Mouse (Mus musculus): ENCODE measurements around the gene Map3k1. TPM values are rescaled to one million over a fixed set of nuclear protein-coding genes. Genes with fewer than 3 reads are reported as not detected.

The Map3k1 gene
- polyA plus RNA-seq, 1 experiment from 2014 or later: 13.9 TPM

GRCm38 (mm10) chr13:111777179-111777578, 31.6 kb downstream of the Map3k1 start:
- peaks cover 42% of the 10 kb centered on the region for H3K36me3 ChIP-seq (replicated peaks)
- no peak overlapping the region for H3K27ac ChIP-seq
- H3K27me3 ChIP-seq (ENCODE audit: poor library complexity, severe bottlenecking): no peaks in the 10 kb centered on the region
- WGBS: 79% methylated on average over 7 of the region's 7 CpGs
- H3K4me3 ChIP-seq: no peak overlapping the region
- H3K4me1 ChIP-seq: peaks cover 11% of the 10 kb centered on the region
- no peak for DNase-seq (ENCODE audit: extremely low spot score, low spot score)
- H3K9me3 ChIP-seq: no peaks in the 10 kb centered on the region

GRCm38 (mm10) chr13:111772075-111772474, 36.7 kb downstream of the Map3k1 start:
- Histone ChIP-seq H3K27ac (no peak overlapping the region), H3K4me1 (peaks cover 3% of the 10 kb centered on the region; the same call in 1 of the 2 replicates), H3K4me3 (no peak overlapping the region), H3K36me3 (replicated peaks) (peaks cover 82% of the 10 kb centered on the region), H3K27me3 (ENCODE audit: poor library complexity, severe bottlenecking) (no peaks in the 10 kb centered on the region), H3K9me3 (no peaks in the 10 kb centered on the region)
- 96% methylated on average over 8 of the region's 8 CpGs for WGBS
- no peak for DNase-seq (ENCODE audit: extremely low spot score, low spot score)

- peaks cover 91% of the 10 kb centered on the region for H3K36me3 ChIP-seq (replicated peaks)
- H3K9me3 ChIP-seq: no peaks in the 10 kb centered on the region
- H3K27me3 ChIP-seq (ENCODE audit: poor library complexity, severe bottlenecking): no peaks in the 10 kb centered on the region
- H3K4me3 ChIP-seq: no peak overlapping the region
- no peaks in the 10 kb centered on the region for H3K4me1 ChIP-seq
- H3K27ac ChIP-seq: no peak overlapping the region
- WGBS: 62% methylated on average over 7 of the region's 7 CpGs
- DNase-seq (ENCODE audit: extremely low spot score, low spot score): no peak
These were observed 37.6 kb downstream of the Map3k1 start for GRCm38 (mm10) chr13:111771232-111771631.

GRCm38 (mm10) chr13:111770776-111771175, 38.0 kb downstream of the Map3k1 start:
- H3K4me1 ChIP-seq: no peaks in the 10 kb centered on the region
- H3K9me3 ChIP-seq: no peaks in the 10 kb centered on the region
- no peak overlapping the region for H3K27ac ChIP-seq
- H3K36me3 ChIP-seq (replicated peaks): peaks cover 92% of the 10 kb centered on the region
- no peak for DNase-seq (ENCODE audit: extremely low spot score, low spot score)
- 93% methylated on average over 9 of the region's 9 CpGs for WGBS
- H3K4me3 ChIP-seq: no peak overlapping the region
- H3K27me3 ChIP-seq (ENCODE audit: poor library complexity, severe bottlenecking): no peaks in the 10 kb centered on the region

- Histone ChIP-seq H3K27me3 (ENCODE audit: poor library complexity, severe bottlenecking) (no peaks in the 10 kb centered on the region), H3K36me3 (replicated peaks) (peaks cover 100% of the 10 kb centered on the region), H3K9me3 (no peaks in the 10 kb centered on the region), H3K4me1 (no peaks in the 10 kb centered on the region), H3K27ac (no peak overlapping the region), H3K4me3 (no peak overlapping the region)
- WGBS: 96% methylated on average over 12 of the region's 12 CpGs
- DNase-seq (ENCODE audit: extremely low spot score, low spot score): no peak
These were observed 46.3 kb downstream of the Map3k1 start for GRCm38 (mm10) chr13:111762526-111762925.

- no peak overlapping the region for H3K27ac ChIP-seq
- no peak overlapping the region for H3K4me3 ChIP-seq
- no peaks in the 10 kb centered on the region for H3K4me1 ChIP-seq
- no peaks in the 10 kb centered on the region for H3K27me3 ChIP-seq (ENCODE audit: poor library complexity, severe bottlenecking)
- WGBS: 94% methylated on average over 6 of the region's 6 CpGs
- no peak for DNase-seq (ENCODE audit: extremely low spot score, low spot score)
- peaks cover 100% of the 10 kb centered on the region for H3K36me3 ChIP-seq (replicated peaks)
- peaks cover 7% of the 10 kb centered on the region; the same call in 1 of the 2 replicates for H3K9me3 ChIP-seq
These were observed 51.8 kb downstream of the Map3k1 start for GRCm38 (mm10) chr13:111756986-111757385.

GRCm38 (mm10) chr13:111755937-111756336, 52.9 kb downstream of the Map3k1 start:
- Histone ChIP-seq H3K4me1 (no peaks in the 10 kb centered on the region), H3K27me3 (ENCODE audit: poor library complexity, severe bottlenecking) (no peaks in the 10 kb centered on the region), H3K4me3 (no peak overlapping the region), H3K9me3 (peaks cover 7% of the 10 kb centered on the region; the same call in 1 of the 2 replicates), H3K36me3 (replicated peaks) (peaks cover 100% of the 10 kb centered on the region), H3K27ac (no peak overlapping the region)
- WGBS: 95% methylated on average over 15 of the region's 15 CpGs
- no peak for DNase-seq (ENCODE audit: extremely low spot score, low spot score)

GRCm38 (mm10) chr13:111755377-111755776, 53.4 kb downstream of the Map3k1 start:
- Histone ChIP-seq H3K9me3 (peaks cover 7% of the 10 kb centered on the region; the same call in 1 of the 2 replicates), H3K27ac (no peak overlapping the region), H3K4me1 (no peaks in the 10 kb centered on the region), H3K36me3 (replicated peaks) (peaks cover 100% of the 10 kb centered on the region), H3K4me3 (no peak overlapping the region), H3K27me3 (ENCODE audit: poor library complexity, severe bottlenecking) (no peaks in the 10 kb centered on the region)
- no peak for DNase-seq (ENCODE audit: extremely low spot score, low spot score)
- 97% methylated on average over 18 of the region's 18 CpGs for WGBS

- no peak for DNase-seq (ENCODE audit: extremely low spot score, low spot score)
- 96% methylated on average over 6 of the region's 6 CpGs for WGBS
- no peaks in the 10 kb centered on the region for H3K4me1 ChIP-seq
- peaks cover 100% of the 10 kb centered on the region for H3K36me3 ChIP-seq (replicated peaks)
- no peaks in the 10 kb centered on the region for H3K27me3 ChIP-seq (ENCODE audit: poor library complexity, severe bottlenecking)
- H3K4me3 ChIP-seq: no peak overlapping the region
- H3K27ac ChIP-seq: no peak overlapping the region
- peaks cover 7% of the 10 kb centered on the region; the same call in 1 of the 2 replicates for H3K9me3 ChIP-seq
These were observed 55.5 kb downstream of the Map3k1 start for GRCm38 (mm10) chr13:111753321-111753720.

- Histone ChIP-seq H3K9me3 (no peaks in the 10 kb centered on the region), H3K36me3 (replicated peaks) (peaks cover 58% of the 10 kb centered on the region), H3K27me3 (ENCODE audit: poor library complexity, severe bottlenecking) (no peaks in the 10 kb centered on the region), H3K4me3 (no peak overlapping the region), H3K27ac (no peak overlapping the region), H3K4me1 (no peaks in the 10 kb centered on the region)
- WGBS: 94% methylated on average over 28 of the region's 28 CpGs
- no peak for DNase-seq (ENCODE audit: extremely low spot score, low spot score)
These were observed 60.3 kb downstream of the Map3k1 start for GRCm38 (mm10) chr13:111748301-111749062.

GRCm38 (mm10) chr13:111746831-111747230, 62.0 kb downstream of the Map3k1 start:
- no peak for DNase-seq (ENCODE audit: extremely low spot score, low spot score)
- H3K27ac ChIP-seq: no peak overlapping the region
- peaks cover 41% of the 10 kb centered on the region for H3K36me3 ChIP-seq (replicated peaks)
- no peak overlapping the region for H3K4me3 ChIP-seq
- 95% methylated on average over 5 of the region's 5 CpGs for WGBS
- H3K27me3 ChIP-seq (ENCODE audit: poor library complexity, severe bottlenecking): no peaks in the 10 kb centered on the region
- no peaks in the 10 kb centered on the region for H3K4me1 ChIP-seq
- H3K9me3 ChIP-seq: no peaks in the 10 kb centered on the region

GRCm38 (mm10) chr13:111745216-111745615, 63.6 kb downstream of the Map3k1 start:
- no peaks in the 10 kb centered on the region for H3K4me1 ChIP-seq
- no peaks in the 10 kb centered on the region for H3K27me3 ChIP-seq (ENCODE audit: poor library complexity, severe bottlenecking)
- DNase-seq (ENCODE audit: extremely low spot score, low spot score): no peak
- no peak overlapping the region for H3K27ac ChIP-seq
- 87% methylated on average over 7 of the region's 7 CpGs for WGBS
- peaks cover 25% of the 10 kb centered on the region for H3K36me3 ChIP-seq (replicated peaks)
- H3K9me3 ChIP-seq: no peaks in the 10 kb centered on the region
- no peak overlapping the region for H3K4me3 ChIP-seq

GRCm38 (mm10) chr13:111744233-111745000, 64.4 kb downstream of the Map3k1 start:
- Histone ChIP-seq H3K4me3 (no peak overlapping the region), H3K4me1 (no peaks in the 10 kb centered on the region), H3K36me3 (replicated peaks) (peaks cover 17% of the 10 kb centered on the region), H3K27me3 (ENCODE audit: poor library complexity, severe bottlenecking) (no peaks in the 10 kb centered on the region), H3K9me3 (no peaks in the 10 kb centered on the region), H3K27ac (no peak overlapping the region)
- DNase-seq (ENCODE audit: extremely low spot score, low spot score): no peak
- WGBS: 91% methylated on average over 6 of the region's 6 CpGs

Data from forebrain, embryonic 10.5 days (tissue).